Mouse (Mus musculus): ENCODE measurements around the gene Gdf15. TPM values are rescaled to one million over a fixed set of nuclear protein-coding genes. Genes with fewer than 3 reads are reported as not detected.
A peak's percentile ranks its signal among the peaks of the same experiment; 100 is the strongest.
"Not testable (repeated sequence)": the region's sequence is repeated elsewhere in the genome, so short reads cannot be mapped to it uniquely, and the experiment has no call there.

Gene Gdf15
- polyA plus RNA-seq, 1 experiment from 2014 or later: 1.2 TPM

DNA sequence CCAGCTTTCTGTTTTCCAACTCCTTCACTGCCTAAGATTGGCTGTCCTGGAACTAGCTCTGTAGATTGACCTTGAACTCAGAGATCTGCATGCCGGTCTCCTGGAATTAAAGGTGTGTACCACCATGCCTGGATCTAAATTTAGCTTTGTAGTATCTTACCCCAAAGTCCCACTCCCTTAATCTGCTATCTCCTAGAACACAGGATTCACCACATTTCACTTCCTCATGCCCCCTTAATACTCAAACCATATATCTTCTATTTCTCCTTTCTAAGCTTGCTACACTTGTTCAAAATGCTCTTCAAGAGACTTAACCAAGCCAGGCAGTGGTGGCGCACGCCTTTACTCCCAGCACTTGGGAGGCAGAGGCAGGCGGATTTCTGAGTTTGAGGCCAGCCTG lies 44.3 kb downstream of the Gdf15 start:
- DNase-seq (ENCODE audit: low spot score): not testable (repeated sequence)

DNA sequence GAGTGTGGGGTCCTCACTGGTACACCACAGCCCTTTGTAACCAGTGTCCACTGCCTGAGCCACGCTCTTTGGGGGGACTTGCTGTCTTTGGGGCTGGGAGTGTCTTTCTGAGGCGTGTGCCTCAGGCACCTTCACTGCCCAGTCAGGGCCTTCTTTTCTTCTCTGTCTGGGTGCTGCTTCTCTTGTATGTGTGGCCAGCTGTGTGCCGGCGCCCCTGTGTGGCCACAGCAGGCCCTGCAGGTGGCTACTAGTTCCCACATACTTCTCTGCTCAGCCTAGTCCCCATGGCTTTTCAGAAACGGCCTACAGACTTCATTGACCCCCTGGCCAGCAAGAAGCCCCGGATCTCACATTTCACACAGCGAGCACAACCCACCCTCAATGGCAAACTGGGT lies 47.0 kb downstream of the Gdf15 start:
- DNase-seq (ENCODE audit: low spot score): peak; percentile 59

DNA sequence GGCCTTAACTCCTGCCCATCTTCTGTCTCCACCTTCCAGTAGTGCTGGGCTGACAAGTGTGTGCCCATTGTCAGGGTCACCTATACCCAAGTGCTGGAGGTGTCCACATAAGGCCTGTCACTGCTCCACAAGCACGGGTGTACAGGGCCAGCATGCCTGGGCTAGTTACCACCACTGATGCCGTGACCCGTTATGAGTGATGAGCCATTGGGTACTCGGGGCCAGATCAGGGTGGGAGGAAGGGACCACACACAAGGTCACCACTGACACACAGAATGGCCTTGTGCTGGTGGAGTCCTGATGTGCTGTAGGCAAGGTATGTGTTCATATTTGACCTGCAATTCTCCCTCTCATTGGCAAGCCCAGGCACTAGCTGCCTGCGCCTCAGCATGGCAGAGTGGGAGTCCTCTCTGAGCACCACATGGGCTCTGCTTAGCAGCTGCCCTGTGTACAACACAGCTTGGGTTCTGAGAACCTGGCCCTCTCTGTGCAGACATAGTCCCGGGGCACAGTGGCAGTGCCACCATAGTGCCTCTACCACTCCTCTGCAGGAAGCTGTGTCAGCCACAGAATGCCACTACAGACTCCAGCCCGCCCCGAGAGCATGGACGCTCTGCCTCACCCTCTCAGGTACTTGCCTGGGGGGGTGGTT lies 47.5 kb downstream of the Gdf15 start:
- no peak for DNase-seq (ENCODE audit: low spot score)

DNA sequence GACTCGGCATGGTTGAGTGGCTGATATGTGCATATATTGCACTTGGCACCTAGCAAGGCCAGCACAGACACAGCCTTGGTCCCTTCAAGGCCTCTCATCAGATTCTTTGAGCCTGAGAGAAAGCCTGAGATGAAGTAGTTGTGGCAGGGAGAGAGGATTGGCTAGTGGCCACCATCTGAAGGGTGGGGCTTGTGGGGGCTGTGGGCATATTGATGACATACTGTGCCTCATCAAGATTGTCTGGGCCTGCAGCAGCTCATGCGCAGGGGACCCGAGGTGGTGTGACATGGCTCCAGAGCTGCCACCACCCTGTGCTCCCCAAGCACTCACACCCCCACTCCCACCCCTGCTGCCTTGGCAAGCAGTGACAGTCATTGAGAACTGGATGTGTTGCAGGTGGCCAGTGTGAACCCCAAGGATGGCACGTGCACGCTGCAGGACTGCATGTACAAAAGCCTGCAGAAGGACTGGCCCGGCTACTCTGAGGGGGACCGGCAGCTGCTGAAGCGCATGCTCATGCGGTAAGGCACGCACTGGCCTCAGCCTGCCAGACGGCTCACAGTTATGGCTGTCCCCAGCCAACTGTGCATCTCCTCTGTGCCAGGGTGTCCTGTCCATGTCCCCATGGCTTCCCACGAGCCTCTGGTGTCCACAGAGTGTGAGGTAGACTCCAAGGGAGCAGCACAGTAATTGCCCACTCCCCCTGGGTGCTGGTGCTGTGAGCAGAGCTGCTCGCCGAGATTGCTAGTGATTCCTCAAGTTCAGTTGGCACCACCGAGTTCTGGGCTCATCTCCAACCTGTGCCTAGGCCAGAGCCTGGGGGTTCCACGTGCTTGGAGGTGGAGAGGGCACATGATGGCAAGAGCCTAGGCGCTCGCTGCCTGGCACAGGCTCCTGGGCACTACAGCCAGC lies 48.5 kb downstream of the Gdf15 start:
- DNase-seq (ENCODE audit: low spot score): no peak

Other genes with a start within 250 kb of the Gdf15 start
- 7.4 and 8.0 TPM in 2 replicates for gene Crtc1, start 192.9 kb downstream of the Gdf15 start, polyA plus RNA-seq (2015; fragmentation: Nextera tagmentation; extraction: Ambion mirVana)
- 8.0 and 8.4 TPM in 2 replicates for gene Klhl26, start 155.5 kb downstream of the Gdf15 start, polyA plus RNA-seq (2015; fragmentation: Nextera tagmentation; extraction: Ambion mirVana)
- 0.09 and 0.10 TPM in 2 replicates for gene Tmem59l, start 145.1 kb downstream of the Gdf15 start, polyA plus RNA-seq (2015; fragmentation: Nextera tagmentation; extraction: Ambion mirVana)
- gene Crlf1, start 139.3 kb downstream of the Gdf15 start, polyA plus RNA-seq (2015; fragmentation: Nextera tagmentation; extraction: Ambion mirVana): 0.10 and 0.27 TPM in 2 replicates
- 170 and 181 TPM in 2 replicates for gene Rex1bd, start 125.7 kb downstream of the Gdf15 start, polyA plus RNA-seq (2015; fragmentation: Nextera tagmentation; extraction: Ambion mirVana)
- 1,327 and 1,441 TPM in 2 replicates for gene Uba52, start 121.7 kb downstream of the Gdf15 start, polyA plus RNA-seq (2015; fragmentation: Nextera tagmentation; extraction: Ambion mirVana)
- gene Fkbp8, start 104.7 kb downstream of the Gdf15 start, polyA plus RNA-seq (2015; fragmentation: Nextera tagmentation; extraction: Ambion mirVana): 309 and 319 TPM in 2 replicates
- gene Kxd1, start 104.5 kb downstream of the Gdf15 start, polyA plus RNA-seq (2015; fragmentation: Nextera tagmentation; extraction: Ambion mirVana): 66.8 and 68.6 TPM in 2 replicates
- 13.5 and 14.2 TPM in 2 replicates for gene Ell, start 93.0 kb downstream of the Gdf15 start, polyA plus RNA-seq (2015; fragmentation: Nextera tagmentation; extraction: Ambion mirVana)
- gene Isyna1, start 38.1 kb downstream of the Gdf15 start, polyA plus RNA-seq (2015; fragmentation: Nextera tagmentation; extraction: Ambion mirVana): 78.9 and 88.4 TPM in 2 replicates
- gene Ssbp4, start 23.6 kb downstream of the Gdf15 start, polyA plus RNA-seq (2015; fragmentation: Nextera tagmentation; extraction: Ambion mirVana): 135 and 142 TPM in 2 replicates
- 4.7 and 5.8 TPM in 2 replicates for gene Lrrc25, start 16.3 kb downstream of the Gdf15 start, polyA plus RNA-seq (2015; fragmentation: Nextera tagmentation; extraction: Ambion mirVana)
- gene Pgpep1, start 27.9 kb upstream of the Gdf15 start, polyA plus RNA-seq (2015; fragmentation: Nextera tagmentation; extraction: Ambion mirVana): 33.2 and 43.0 TPM in 2 replicates
- gene Lsm4, start 40.8 kb upstream of the Gdf15 start, polyA plus RNA-seq (2015; fragmentation: Nextera tagmentation; extraction: Ambion mirVana): 333 and 377 TPM in 2 replicates
- 85.7 and 111 TPM in 2 replicates for gene Jund, start 66.5 kb upstream of the Gdf15 start, polyA plus RNA-seq (2015; fragmentation: Nextera tagmentation; extraction: Ambion mirVana)
- gene Iqcn, start 71.0 kb upstream of the Gdf15 start, polyA plus RNA-seq (2015; fragmentation: Nextera tagmentation; extraction: Ambion mirVana): 0.04 and 0.06 TPM in 2 replicates
- gene Gm3336, start 86.1 kb upstream of the Gdf15 start, polyA plus RNA-seq (2015; fragmentation: Nextera tagmentation; extraction: Ambion mirVana): 0.29 and 0.32 TPM in 2 replicates
- 0.28 and 0.35 TPM in 2 replicates for gene Pde4c, start 91.3 kb upstream of the Gdf15 start, polyA plus RNA-seq (2015; fragmentation: Nextera tagmentation; extraction: Ambion mirVana)
- 7.0 and 8.0 TPM in 2 replicates for gene Rab3a, start 122.2 kb upstream of the Gdf15 start, polyA plus RNA-seq (2015; fragmentation: Nextera tagmentation; extraction: Ambion mirVana)
- 54.3 and 54.4 TPM in 2 replicates for gene Mpv17l2, start 128.5 kb upstream of the Gdf15 start, polyA plus RNA-seq (2015; fragmentation: Nextera tagmentation; extraction: Ambion mirVana)
- gene Pik3r2, start 144.3 kb upstream of the Gdf15 start, polyA plus RNA-seq (2015; fragmentation: Nextera tagmentation; extraction: Ambion mirVana): 35.1 and 38.6 TPM in 2 replicates
- gene Mast3, start 172.6 kb upstream of the Gdf15 start, polyA plus RNA-seq (2015; fragmentation: Nextera tagmentation; extraction: Ambion mirVana): 37.2 and 37.3 TPM in 2 replicates
- 16.2 TPM in 2 replicates for gene Il12rb1, start 176.0 kb upstream of the Gdf15 start, polyA plus RNA-seq (2015; fragmentation: Nextera tagmentation; extraction: Ambion mirVana)
- 11.0 and 11.4 TPM in 2 replicates for gene Arrdc2, start 207.3 kb upstream of the Gdf15 start, polyA plus RNA-seq (2015; fragmentation: Nextera tagmentation; extraction: Ambion mirVana)
- gene Kcnn1, start 230.8 kb upstream of the Gdf15 start, polyA plus RNA-seq (2015; fragmentation: Nextera tagmentation; extraction: Ambion mirVana): 0.36 and 0.85 TPM in 2 replicates
- 93.8 and 98.6 TPM in 2 replicates for gene Ccdc124, start 241.5 kb upstream of the Gdf15 start, polyA plus RNA-seq (2015; fragmentation: Nextera tagmentation; extraction: Ambion mirVana)

All from thymus, postnatal 0 days (tissue).